Mouse (Mus musculus) lung, adult 2 months (tissue): Measurements from ENCODE around the gene Hsd17b3.

Source experiments
- CTCF ChIP-seq: fragments of 200-500 bp; IDR thresholded peaks from 2 replicates; pipeline ENCODE4 v1.5.1; 2011; ENCODE audit warnings: mild to moderate bottlenecking, low read length, control low read depth; ENCODE audit not compliant: insufficient read depth
- POLR2A ChIP-seq: fragments of 200-500 bp; IDR thresholded peaks from 2 replicates; pipeline ENCODE4 v1.6.1; 2011; ENCODE audit warnings: low read depth, mild to moderate bottlenecking, control low read depth, low read length, borderline replicate concordance; ENCODE audit errors: extremely low read depth

GRCm38 (mm10) chr13:64050895-64051294 lies 38.1 kb downstream of the Hsd17b3 start:
- 0 out of 2 replicates have a peak, but pooled peaks have one; percentile 15 for TF ChIP-seq CTCF
- no peak for TF ChIP-seq POLR2A
